Mouse (Mus musculus): ENCODE data around the gene Mvb12b. TPM values are rescaled to one million over a fixed set of nuclear protein-coding genes. Genes with fewer than 3 reads are reported as not detected.

The Mvb12b gene
- polyA plus RNA-seq, 1 experiment from 2014 or later, result 12.7 TPM

GRCm38 (mm10) chr2:33820450-33820849, 67.3 kb downstream of the Mvb12b start:
- WGBS, result 86% methylated on average over 3 of the region's 3 CpGs
- ATAC-seq (replicated peaks; ENCODE audit: insufficient number of reproducible peaks, insufficient read depth, low FRiP score, low read depth), result no peak
- H3K27me3 ChIP-seq, result no peaks in the 10 kb centered on the region
- H3K9me3 ChIP-seq (replicated peaks), result no peaks in the 10 kb centered on the region
- H3K4me2 ChIP-seq, result no peak overlapping the region
- no peaks in the 10 kb centered on the region for H3K4me1 ChIP-seq (replicated peaks)
- no peak overlapping the region for H3K4me3 ChIP-seq
- no peak overlapping the region for H3K9ac ChIP-seq
- no peak overlapping the region for H3K27ac ChIP-seq
- H3K36me3 ChIP-seq, result peaks cover 13% of the 10 kb centered on the region

GRCm38 (mm10) chr2:33820037-33820436, 67.7 kb downstream of the Mvb12b start:
- no peak overlapping the region for H3K4me3 ChIP-seq
- 89% methylated on average over 5 of the region's 5 CpGs for WGBS
- H3K27ac ChIP-seq, result no peak overlapping the region
- H3K4me1 ChIP-seq (replicated peaks), result no peaks in the 10 kb centered on the region
- H3K9me3 ChIP-seq (replicated peaks), result no peaks in the 10 kb centered on the region
- H3K9ac ChIP-seq, result no peak overlapping the region
- H3K27me3 ChIP-seq, result no peaks in the 10 kb centered on the region
- H3K4me2 ChIP-seq, result no peak overlapping the region
- ATAC-seq (replicated peaks; ENCODE audit: insufficient number of reproducible peaks, insufficient read depth, low FRiP score, low read depth), result no peak
- H3K36me3 ChIP-seq, result peaks cover 10% of the 10 kb centered on the region

- Histone ChIP-seq H3K27ac (no peak overlapping the region), H3K9ac (no peak overlapping the region), H3K9me3 (replicated peaks) (no peaks in the 10 kb centered on the region), H3K27me3 (no peaks in the 10 kb centered on the region), H3K4me2 (no peak overlapping the region), H3K36me3 (peaks cover 4% of the 10 kb centered on the region), H3K4me3 (no peak overlapping the region), H3K4me1 (replicated peaks) (0 out of 2 replicates have a peak, but pooled peaks cover 3% of the 10 kb centered on the region)
- 88% methylated on average over 2 of the region's 2 CpGs for WGBS
- no peak for ATAC-seq (replicated peaks; ENCODE audit: insufficient number of reproducible peaks, insufficient read depth, low FRiP score, low read depth)
These were observed 69.4 kb downstream of the Mvb12b start for GRCm38 (mm10) chr2:33818385-33818784.

GRCm38 (mm10) chr2:33817663-33818346, 69.9 kb downstream of the Mvb12b start:
- H3K4me1 ChIP-seq (replicated peaks), result 0 out of 2 replicates have a peak, but pooled peaks cover 6% of the 10 kb centered on the region
- no peaks in the 10 kb centered on the region for H3K9me3 ChIP-seq (replicated peaks)
- no peak for ATAC-seq (replicated peaks; ENCODE audit: insufficient number of reproducible peaks, insufficient read depth, low FRiP score, low read depth)
- H3K27me3 ChIP-seq, result no peaks in the 10 kb centered on the region
- H3K9ac ChIP-seq, result no peak overlapping the region
- H3K4me2 ChIP-seq, result no peak overlapping the region
- peak overlapping the region; percentile 12; the same call in 1 of the 2 replicates for H3K27ac ChIP-seq
- no peak overlapping the region for H3K4me3 ChIP-seq
- WGBS, result 71% methylated on average over 9 of the region's 9 CpGs
- peaks cover 4% of the 10 kb centered on the region for H3K36me3 ChIP-seq

GRCm38 (mm10) chr2:33817080-33817479, 70.7 kb downstream of the Mvb12b start:
- no peak for ATAC-seq (replicated peaks; ENCODE audit: insufficient number of reproducible peaks, insufficient read depth, low FRiP score, low read depth)
- H3K36me3 ChIP-seq, result peaks cover 4% of the 10 kb centered on the region
- no peaks in the 10 kb centered on the region for H3K27me3 ChIP-seq
- peak overlapping the region; percentile 12; the same call in 1 of the 2 replicates for H3K27ac ChIP-seq
- 0 out of 2 replicates have a peak, but pooled peaks cover 6% of the 10 kb centered on the region for H3K4me1 ChIP-seq (replicated peaks)
- no peak overlapping the region for H3K4me3 ChIP-seq
- H3K4me2 ChIP-seq, result no peak overlapping the region
- 82% methylated on average over 4 of the region's 4 CpGs for WGBS
- no peak overlapping the region for H3K9ac ChIP-seq
- H3K9me3 ChIP-seq (replicated peaks), result no peaks in the 10 kb centered on the region

- Histone ChIP-seq H3K9ac (no peak overlapping the region), H3K36me3 (peaks cover 4% of the 10 kb centered on the region), H3K4me1 (replicated peaks) (0 out of 2 replicates have a peak, but pooled peaks cover 6% of the 10 kb centered on the region), H3K4me3 (no peak overlapping the region), H3K9me3 (replicated peaks) (no peaks in the 10 kb centered on the region), H3K27me3 (no peaks in the 10 kb centered on the region), H3K4me2 (no peak overlapping the region), H3K27ac (no peak overlapping the region)
- WGBS, result 73% methylated on average over 8 of the region's 8 CpGs
- ATAC-seq (replicated peaks; ENCODE audit: insufficient number of reproducible peaks, insufficient read depth, low FRiP score, low read depth), result no peak
These were observed 73.2 kb downstream of the Mvb12b start for GRCm38 (mm10) chr2:33814581-33814980.

GRCm38 (mm10) chr2:33813501-33814240, 74.1 kb downstream of the Mvb12b start:
- no peak overlapping the region for H3K27ac ChIP-seq
- H3K4me2 ChIP-seq, result no peak overlapping the region
- no peaks in the 10 kb centered on the region for H3K27me3 ChIP-seq
- H3K4me1 ChIP-seq (replicated peaks), result 0 out of 2 replicates have a peak, but pooled peaks cover 6% of the 10 kb centered on the region
- no peaks in the 10 kb centered on the region for H3K36me3 ChIP-seq
- 60% methylated on average over 8 of the region's 8 CpGs for WGBS
- H3K9ac ChIP-seq, result no peak overlapping the region
- no peak overlapping the region for H3K4me3 ChIP-seq
- ATAC-seq (replicated peaks; ENCODE audit: insufficient number of reproducible peaks, insufficient read depth, low FRiP score, low read depth), result no peak
- H3K9me3 ChIP-seq (replicated peaks), result no peaks in the 10 kb centered on the region

- Histone ChIP-seq H3K27me3 (no peaks in the 10 kb centered on the region), H3K9ac (no peak overlapping the region), H3K4me1 (replicated peaks) (0 out of 2 replicates have a peak, but pooled peaks cover 6% of the 10 kb centered on the region), H3K9me3 (replicated peaks) (no peaks in the 10 kb centered on the region), H3K4me2 (no peak overlapping the region), H3K36me3 (no peaks in the 10 kb centered on the region), H3K4me3 (no peak overlapping the region), H3K27ac (no peak overlapping the region)
- WGBS, result 83% methylated on average over 11 of the region's 11 CpGs
- no peak for ATAC-seq (replicated peaks; ENCODE audit: insufficient number of reproducible peaks, insufficient read depth, low FRiP score, low read depth)
These were observed 74.8 kb downstream of the Mvb12b start for GRCm38 (mm10) chr2:33812980-33813379.

- Histone ChIP-seq H3K4me1 (replicated peaks) (0 out of 2 replicates have a peak, but pooled peaks cover 6% of the 10 kb centered on the region), H3K9me3 (replicated peaks) (no peaks in the 10 kb centered on the region), H3K27me3 (no peaks in the 10 kb centered on the region), H3K36me3 (no peaks in the 10 kb centered on the region), H3K9ac (no peak overlapping the region), H3K27ac (no peak overlapping the region), H3K4me3 (no peak overlapping the region), H3K4me2 (no peak overlapping the region)
- ATAC-seq (replicated peaks; ENCODE audit: insufficient number of reproducible peaks, insufficient read depth, low FRiP score, low read depth), result no peak
- WGBS, result 82% methylated on average over 17 of the region's 17 CpGs
These were observed 76.3 kb downstream of the Mvb12b start for GRCm38 (mm10) chr2:33811349-33811890.

GRCm38 (mm10) chr2:33809081-33809480, 78.7 kb downstream of the Mvb12b start:
- Histone ChIP-seq H3K4me3 (no peak overlapping the region), H3K9ac (no peak overlapping the region), H3K27ac (no peak overlapping the region), H3K4me1 (replicated peaks) (0 out of 2 replicates have a peak, but pooled peaks cover 6% of the 10 kb centered on the region), H3K27me3 (no peaks in the 10 kb centered on the region), H3K36me3 (no peaks in the 10 kb centered on the region), H3K4me2 (no peak overlapping the region), H3K9me3 (replicated peaks) (no peaks in the 10 kb centered on the region)
- ATAC-seq (replicated peaks; ENCODE audit: insufficient number of reproducible peaks, insufficient read depth, low FRiP score, low read depth), result no peak
- 88% methylated on average over 3 of the region's 3 CpGs for WGBS

GRCm38 (mm10) chr2:33808032-33808431, 79.7 kb downstream of the Mvb12b start:
- H3K27ac ChIP-seq, result no peak overlapping the region
- no peak overlapping the region for H3K4me3 ChIP-seq
- H3K9ac ChIP-seq, result no peak overlapping the region
- no peak for ATAC-seq (replicated peaks; ENCODE audit: insufficient number of reproducible peaks, insufficient read depth, low FRiP score, low read depth)
- no peaks in the 10 kb centered on the region for H3K36me3 ChIP-seq
- H3K4me2 ChIP-seq, result no peak overlapping the region
- no peaks in the 10 kb centered on the region for H3K9me3 ChIP-seq (replicated peaks)
- H3K4me1 ChIP-seq (replicated peaks), result 0 out of 2 replicates have a peak, but pooled peaks cover under 1% of the 10 kb centered on the region
- WGBS, result 91% methylated on average over 5 of the region's 5 CpGs
- H3K27me3 ChIP-seq, result no peaks in the 10 kb centered on the region

Data from heart, embryonic 15.5 days (tissue).